Mouse (Mus musculus) olfactory bulb, adult 2 months (tissue): ENCODE measurements around the gene Ldb1.

ENCODE experiments used
- CTCF ChIP-seq: fragments of 200-500 bp; IDR thresholded peaks from 2 replicates; pipeline ENCODE4 v1.5.1; 2012; ENCODE audit warnings: low read depth, mild to moderate bottlenecking, low read length, moderate library complexity; ENCODE audit not compliant: insufficient read depth
- POLR2A ChIP-seq: fragments of 200-500 bp; IDR thresholded peaks from 2 replicates; pipeline ENCODE4 v1.6.1; 2012; ENCODE audit warnings: mild to moderate bottlenecking, low read depth, low read length, moderate library complexity; ENCODE audit not compliant: insufficient read depth

DNA sequence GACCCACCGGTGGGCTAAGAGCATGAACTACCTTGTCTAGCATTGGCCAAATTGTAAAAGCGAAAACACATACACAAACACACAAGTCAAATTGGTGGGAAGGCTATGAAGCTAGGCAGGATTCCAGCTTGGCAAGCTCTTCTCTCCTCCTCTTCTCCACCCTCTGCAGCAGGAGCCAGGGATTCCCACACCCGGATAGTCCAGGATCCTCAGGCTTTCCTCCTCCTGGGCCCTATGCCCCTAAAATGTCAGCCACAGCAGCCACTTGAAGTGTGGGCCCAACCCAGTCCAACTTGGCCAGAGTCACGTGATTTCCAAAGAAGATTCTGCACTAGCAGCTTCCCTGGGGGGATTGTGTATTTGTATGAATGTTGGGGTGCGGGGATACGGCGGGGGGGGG, 1.6 kb downstream of the Ldb1 start:
- TF ChIP-seq POLR2A (no peak), CTCF (no peak)
